Mouse (Mus musculus) cerebellum, adult 9-10 months (tissue): ENCODE results near the gene Svbp.

Experiments used
- DNase-seq: peaks from one replicate; pipeline ENCODE4 v3.0.0; 2022

Svbp gene

DNA sequence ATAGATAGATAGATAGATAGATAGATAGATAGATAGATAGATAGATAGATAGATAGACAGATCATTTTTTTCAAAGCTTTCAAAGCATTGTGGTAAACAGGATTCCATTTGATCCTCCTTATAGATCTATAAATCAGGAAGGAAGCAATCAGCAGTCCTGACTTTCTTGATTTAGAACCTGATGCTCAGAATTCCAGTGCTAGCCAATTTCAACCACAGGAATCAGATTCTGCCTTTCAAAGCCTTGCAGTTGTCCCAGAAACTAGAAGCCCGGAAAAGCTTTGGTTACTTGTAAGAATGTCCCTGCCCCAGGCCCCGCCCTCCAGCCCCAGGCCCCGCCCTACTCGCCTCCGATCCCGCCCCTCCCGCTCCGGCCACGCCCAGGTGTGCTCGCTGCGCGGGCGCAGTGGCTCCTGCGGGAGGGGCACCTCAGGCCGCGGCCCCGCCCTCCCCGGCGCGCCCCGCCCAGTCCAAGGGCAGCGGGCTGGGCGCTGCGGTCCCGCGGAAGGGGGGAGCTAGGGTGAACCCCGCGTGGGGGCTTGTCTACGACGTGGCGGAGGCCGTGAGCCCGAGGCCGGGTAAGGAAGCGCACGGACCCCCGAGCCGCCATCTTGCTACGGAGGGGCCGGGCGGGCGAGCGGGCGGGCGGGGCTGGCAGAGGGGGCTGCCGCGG, at the start of gene Svbp:
Gene Svbp (plus strand): TSS at position 398 of the 673 bp plus-strand sequence.
- peak; percentile 80 for DNase-seq

GRCm38 (mm10) chr4:119146816-119147215, 48.3 kb upstream of the Svbp start:
- DNase-seq, result no peak

- no peak for DNase-seq
These were observed 47.8 kb upstream of the Svbp start for GRCm38 (mm10) chr4:119147347-119147746.

DNA sequence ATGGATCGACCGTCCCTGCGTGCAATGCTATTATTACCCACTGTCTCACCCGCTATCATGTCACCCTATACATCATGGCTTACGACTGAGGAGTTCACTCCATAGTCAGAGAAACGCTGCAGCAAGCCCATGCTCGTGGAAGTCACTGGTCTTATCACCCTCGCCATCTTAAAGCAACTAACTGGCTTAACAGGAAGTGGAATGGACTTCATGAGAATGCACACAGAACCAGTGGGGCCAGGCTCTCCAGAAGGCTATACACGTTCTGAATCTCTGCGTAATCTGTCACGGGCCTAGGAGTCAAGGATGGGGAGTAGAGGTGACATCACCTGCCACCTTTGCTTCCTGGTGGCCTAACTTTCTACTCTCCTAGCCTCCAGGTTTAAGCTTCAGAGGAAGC, 46.4 kb upstream of the Svbp start:
- DNase-seq, result no peak

- peak; percentile 47 for DNase-seq
These were observed 37.9 kb upstream of the Svbp start for GRCm38 (mm10) chr4:119157186-119157585.

DNA sequence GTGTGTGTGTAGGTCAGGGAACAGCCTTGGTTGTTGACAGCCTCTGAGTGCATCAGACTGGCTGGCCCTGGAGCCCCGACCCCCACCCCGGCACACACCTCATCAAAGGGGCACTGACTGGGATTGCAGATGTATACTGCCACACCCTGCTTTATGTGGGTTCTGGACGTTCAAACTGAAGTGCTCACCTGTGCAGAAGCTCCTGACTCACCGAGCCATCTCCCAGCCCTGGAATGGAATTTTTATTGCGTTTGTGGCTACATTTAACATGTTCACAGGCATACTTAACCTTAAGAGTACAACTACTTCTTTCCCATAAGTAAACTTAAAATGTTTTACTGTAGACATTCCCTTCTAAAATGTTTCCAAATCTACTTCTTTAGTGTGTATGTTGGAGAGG, 37.2 kb upstream of the Svbp start:
- DNase-seq, result no peak

- no peak for DNase-seq
These were observed 33.7 kb upstream of the Svbp start for GRCm38 (mm10) chr4:119161358-119161757.

GRCm38 (mm10) chr4:119162990-119163389, 32.1 kb upstream of the Svbp start:
- DNase-seq, result no peak

GRCm38 (mm10) chr4:119165916-119166315, 29.2 kb upstream of the Svbp start:
- no peak for DNase-seq

DNA sequence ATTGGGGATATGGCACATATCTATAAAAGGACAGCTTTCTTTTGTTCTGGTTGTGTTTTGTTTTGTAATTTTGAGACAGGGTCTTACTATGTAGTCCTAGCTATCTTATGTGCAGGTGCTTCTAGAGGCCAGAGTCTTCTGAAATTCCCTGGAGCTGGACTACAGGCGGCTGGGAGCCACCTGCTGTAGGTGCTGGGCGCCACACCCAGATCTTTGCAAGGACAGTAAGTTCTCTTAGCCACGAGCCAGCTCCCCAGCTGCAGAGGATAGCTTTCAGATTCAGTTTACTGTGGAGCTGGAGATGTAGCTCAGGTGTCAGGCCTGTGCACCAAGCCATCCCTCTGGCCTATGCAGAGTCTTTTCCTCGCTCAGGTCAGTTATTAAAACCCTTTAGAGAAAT, 28.0 kb upstream of the Svbp start:
- no peak for DNase-seq

GRCm38 (mm10) chr4:119167663-119168062, 27.4 kb upstream of the Svbp start:
- DNase-seq, result peak; percentile 88

GRCm38 (mm10) chr4:119172919-119173650, 22.0 kb upstream of the Svbp start:
- no peak for DNase-seq

- DNase-seq, result peak; percentile 98
These were observed 21.2 kb upstream of the Svbp start, which contains the start of gene Zfp691 for GRCm38 (mm10) chr4:119173851-119174453. Gene Zfp691 (minus strand): TSS chr4:119174195.

DNA sequence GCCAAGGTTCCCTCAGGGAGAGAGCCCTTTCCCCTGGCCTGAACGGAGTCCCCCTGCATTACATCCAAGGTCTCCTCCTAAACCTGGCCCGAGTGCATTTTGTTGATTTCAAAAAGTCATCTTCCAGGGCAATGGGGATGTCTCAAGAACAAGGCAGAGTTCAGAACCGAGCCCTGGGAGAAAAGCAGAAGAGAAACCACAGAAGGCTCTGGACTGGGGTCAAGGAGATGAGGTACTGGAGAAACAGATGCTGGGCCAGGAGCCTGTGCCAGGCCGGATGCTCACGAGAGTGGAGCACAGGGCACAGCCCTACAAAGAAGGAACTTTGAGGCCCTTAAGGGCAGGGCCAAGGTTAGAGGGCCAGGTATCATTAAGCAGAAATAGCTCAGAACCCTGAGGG, 17.4 kb upstream of the Svbp start:
- DNase-seq, result no peak

DNA sequence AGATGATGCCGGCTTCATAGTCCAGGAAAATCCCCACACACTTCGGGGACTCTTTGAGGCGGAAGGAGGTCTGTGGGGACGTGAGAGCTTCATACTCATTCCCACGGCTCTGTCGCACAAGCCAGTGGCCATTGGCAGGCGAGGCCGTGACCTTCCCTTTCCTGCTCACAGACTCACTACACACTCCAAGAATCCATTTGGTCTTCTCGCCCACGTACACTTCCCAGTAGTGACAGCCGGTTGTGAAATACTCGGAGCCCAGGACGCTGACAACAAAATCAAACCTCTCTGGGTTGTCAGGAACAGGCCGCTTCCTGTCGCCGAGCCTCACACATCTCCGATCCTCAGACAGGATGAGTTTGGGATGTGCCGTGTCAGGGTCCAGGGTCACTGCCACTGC, 16.8 kb upstream of the Svbp start:
- DNase-seq, result no peak

- no peak for DNase-seq
These were observed 14.9 kb upstream of the Svbp start for GRCm38 (mm10) chr4:119180133-119180707.

GRCm38 (mm10) chr4:119181456-119181855, 13.7 kb upstream of the Svbp start:
- DNase-seq, result no peak

DNA sequence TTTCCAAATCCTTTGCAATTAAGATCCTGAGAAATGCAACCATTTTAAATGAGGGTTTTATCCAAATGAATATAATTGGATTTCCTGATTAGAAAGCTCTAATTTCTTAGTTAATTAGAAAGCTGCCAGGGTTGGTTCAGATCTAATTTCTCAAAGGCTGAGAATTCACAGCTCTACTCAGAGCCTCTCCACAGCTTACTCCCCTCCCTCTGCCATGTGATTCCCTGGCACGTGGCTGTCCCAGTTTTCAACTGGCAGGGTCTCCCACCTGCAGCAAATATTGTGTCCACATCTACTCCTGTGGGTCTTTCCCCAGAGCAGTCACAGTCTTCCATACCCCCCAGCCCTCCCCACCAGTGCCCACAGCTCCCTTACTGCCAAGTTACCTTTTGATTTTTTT, 11.6 kb upstream of the Svbp start:
- DNase-seq, result no peak

GRCm38 (mm10) chr4:119185771-119186170, 9.3 kb upstream of the Svbp start:
- no peak for DNase-seq

DNA sequence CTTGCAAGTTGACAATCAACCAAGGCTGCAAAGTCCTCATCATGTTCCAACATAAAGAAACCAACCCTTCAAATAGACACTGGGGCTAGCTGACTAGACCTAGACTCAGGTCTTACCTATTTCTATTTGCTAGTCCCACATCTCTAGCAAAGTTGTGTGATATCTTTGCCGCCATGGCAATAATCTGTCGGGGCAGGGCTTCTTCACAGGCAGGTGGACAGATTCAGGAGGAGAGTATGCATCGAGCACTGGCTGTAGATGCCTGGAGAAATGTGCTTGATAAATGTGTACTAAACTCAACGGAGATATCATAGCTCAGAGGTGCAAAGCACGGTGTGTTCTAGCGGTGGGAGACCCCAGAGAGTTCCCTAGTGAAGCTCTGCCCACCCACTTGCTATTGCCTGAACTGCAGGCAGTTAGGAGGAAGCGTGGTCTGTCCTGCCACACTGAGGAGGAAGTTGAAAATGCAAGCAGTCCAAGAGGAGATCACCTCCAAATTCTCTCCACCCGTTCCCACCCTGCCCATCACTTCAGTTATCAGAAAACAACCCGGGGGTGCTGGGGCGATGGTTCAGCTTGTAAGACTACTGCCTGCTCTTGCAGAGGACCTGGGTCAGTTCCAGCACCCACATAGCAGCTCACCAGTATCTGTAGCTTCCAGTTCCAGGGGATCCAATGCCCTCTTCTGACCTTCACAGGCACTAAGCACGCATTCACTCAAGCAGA, 6.9 kb upstream of the Svbp start:
- DNase-seq, result no peak

DNA sequence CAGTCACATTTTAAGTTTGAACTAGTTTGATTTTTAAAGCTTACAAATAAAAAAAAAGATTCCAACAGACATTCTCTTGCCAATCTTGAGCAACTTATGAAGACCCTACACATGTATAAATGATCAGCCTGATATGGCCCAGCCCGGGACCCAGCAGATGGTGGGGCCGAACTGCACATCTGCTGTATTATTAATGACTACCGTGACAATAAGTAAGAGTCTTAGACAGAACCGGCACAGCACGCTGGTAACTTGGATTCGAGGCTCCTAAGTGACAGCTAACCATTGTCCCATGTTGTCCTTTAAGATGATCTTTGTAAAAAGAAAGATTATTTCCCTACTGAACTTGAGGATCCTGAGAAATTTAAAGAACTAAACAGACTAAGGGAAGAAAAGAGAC, 5.7 kb upstream of the Svbp start:
- no peak for DNase-seq

- no peak for DNase-seq
These were observed 5.2 kb upstream of the Svbp start, which contains the start of gene Ermap for GRCm38 (mm10) chr4:119189864-119190263. Gene Ermap (minus strand): TSS chr4:119190011.

GRCm38 (mm10) chr4:119190618-119191017, 4.5 kb upstream of the Svbp start:
- no peak for DNase-seq
